Mouse (Mus musculus): ENCODE data around the gene Klhl11. TPM values are rescaled to one million over a fixed set of nuclear protein-coding genes. Genes with fewer than 3 reads are reported as not detected.

Gene Klhl11
- polyA plus RNA-seq, 1 experiment from 2014 or later = 2.4 TPM

GRCm38 (mm10) chr11:100504990-100505660 is 32.6 kb upstream of the Klhl11 start:
- WGBS (ENCODE audit: insufficient replicate concordance) = 81% methylated on average over 12 of the region's 12 CpGs
- Histone ChIP-seq H3K9me3 (replicated peaks) (no peaks in the 10 kb centered on the region), H3K4me2 (no peak overlapping the region), H3K9ac (no peak overlapping the region), H3K4me3 (replicated peaks) (no peak overlapping the region), H3K27ac (no peak overlapping the region), H3K36me3 (peaks cover 91% of the 10 kb centered on the region), H3K27me3 (no peaks in the 10 kb centered on the region), H3K4me1 (replicated peaks) (peaks cover 29% of the 10 kb centered on the region)
- DNase-seq = no peak
- no peak for ATAC-seq (ENCODE audit: low read depth)

DNA sequence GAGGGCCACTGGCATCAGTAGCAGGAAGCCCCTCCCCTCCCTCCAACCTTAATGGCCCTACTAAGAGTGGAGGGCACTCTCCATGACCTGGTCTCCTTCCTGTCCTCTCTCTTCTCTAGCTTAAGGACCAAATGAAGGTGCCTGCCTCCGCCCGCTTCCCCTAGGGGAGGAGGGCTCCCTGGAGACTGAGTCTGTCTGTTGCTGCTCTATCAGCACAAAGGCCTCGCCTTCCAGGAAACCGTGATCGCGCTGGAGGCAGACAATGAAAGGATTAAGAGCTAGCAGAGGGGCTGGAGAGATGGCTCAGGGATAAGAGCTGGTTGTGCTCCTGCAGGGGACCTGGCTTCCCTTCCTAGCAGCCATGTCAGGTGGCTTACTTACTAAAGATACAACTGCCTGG is 28.8 kb upstream of the Klhl11 start:
- H3K27me3 ChIP-seq = no peaks in the 10 kb centered on the region
- no peak overlapping the region for H3K4me2 ChIP-seq
- peak overlapping the region; percentile 24; the same call in 1 of the 2 replicates for H3K9ac ChIP-seq
- WGBS (ENCODE audit: insufficient replicate concordance) = 34% methylated on average over 6 of the region's 6 CpGs
- H3K9me3 ChIP-seq (replicated peaks) = no peaks in the 10 kb centered on the region
- H3K4me1 ChIP-seq (replicated peaks) = peaks cover 31% of the 10 kb centered on the region
- ATAC-seq (ENCODE audit: low read depth) (peak; percentile 41; the same call in 1 of the 2 replicates), DNase-seq (no peak)
- no peak overlapping the region for H3K4me3 ChIP-seq (replicated peaks)
- peaks cover 97% of the 10 kb centered on the region for H3K36me3 ChIP-seq
- H3K27ac ChIP-seq = no peak overlapping the region

GRCm38 (mm10) chr11:100500651-100501050 is 28.1 kb upstream of the Klhl11 start:
- Histone ChIP-seq H3K27ac (peak overlapping the region; percentile 59), H3K4me3 (replicated peaks) (no peak overlapping the region), H3K27me3 (no peaks in the 10 kb centered on the region), H3K36me3 (peaks cover 97% of the 10 kb centered on the region), H3K4me1 (replicated peaks) (peaks cover 28% of the 10 kb centered on the region), H3K9ac (no peak overlapping the region; the same call in 1 of the 2 replicates), H3K4me2 (no peak overlapping the region), H3K9me3 (replicated peaks) (no peaks in the 10 kb centered on the region)
- ATAC-seq (ENCODE audit: low read depth) = no peak
- DNase-seq = no peak
- 75% methylated on average over 7 of the region's 7 CpGs for WGBS (ENCODE audit: insufficient replicate concordance)

GRCm38 (mm10) chr11:100500241-100500640 is 27.7 kb upstream of the Klhl11 start:
- H3K27me3 ChIP-seq = no peaks in the 10 kb centered on the region
- 38% methylated on average over 3 of the region's 3 CpGs for WGBS (ENCODE audit: insufficient replicate concordance)
- H3K36me3 ChIP-seq = peaks cover 97% of the 10 kb centered on the region
- peaks cover 24% of the 10 kb centered on the region for H3K4me1 ChIP-seq (replicated peaks)
- ATAC-seq (ENCODE audit: low read depth) (peak; percentile 82), DNase-seq (peak; percentile 13)
- H3K9ac ChIP-seq = no peak overlapping the region
- H3K9me3 ChIP-seq (replicated peaks) = no peaks in the 10 kb centered on the region
- no peak overlapping the region for H3K4me3 ChIP-seq (replicated peaks)
- no peak overlapping the region for H3K4me2 ChIP-seq
- H3K27ac ChIP-seq = peak overlapping the region; percentile 59

- Histone ChIP-seq H3K36me3 (peaks cover 96% of the 10 kb centered on the region), H3K4me1 (replicated peaks) (no peaks in the 10 kb centered on the region), H3K27me3 (no peaks in the 10 kb centered on the region), H3K9me3 (replicated peaks) (no peaks in the 10 kb centered on the region), H3K4me3 (replicated peaks) (no peak overlapping the region), H3K9ac (no peak overlapping the region), H3K27ac (no peak overlapping the region), H3K4me2 (no peak overlapping the region)
- 90% methylated on average over 12 of the region's 12 CpGs for WGBS (ENCODE audit: insufficient replicate concordance)
- ATAC-seq (ENCODE audit: low read depth) (no peak), DNase-seq (no peak)
Observed at GRCm38 (mm10) chr11:100493771-100494170, 21.2 kb upstream of the Klhl11 start.

GRCm38 (mm10) chr11:100490951-100491350 is 18.4 kb upstream of the Klhl11 start:
- ATAC-seq (ENCODE audit: low read depth) (no peak), DNase-seq (no peak)
- Histone ChIP-seq H3K4me3 (replicated peaks) (no peak overlapping the region), H3K9ac (no peak overlapping the region), H3K4me2 (no peak overlapping the region), H3K27ac (no peak overlapping the region), H3K27me3 (no peaks in the 10 kb centered on the region), H3K36me3 (peaks cover 94% of the 10 kb centered on the region), H3K4me1 (replicated peaks) (no peaks in the 10 kb centered on the region), H3K9me3 (replicated peaks) (no peaks in the 10 kb centered on the region)
- 78% methylated on average over 6 of the region's 6 CpGs for WGBS (ENCODE audit: insufficient replicate concordance)

DNA sequence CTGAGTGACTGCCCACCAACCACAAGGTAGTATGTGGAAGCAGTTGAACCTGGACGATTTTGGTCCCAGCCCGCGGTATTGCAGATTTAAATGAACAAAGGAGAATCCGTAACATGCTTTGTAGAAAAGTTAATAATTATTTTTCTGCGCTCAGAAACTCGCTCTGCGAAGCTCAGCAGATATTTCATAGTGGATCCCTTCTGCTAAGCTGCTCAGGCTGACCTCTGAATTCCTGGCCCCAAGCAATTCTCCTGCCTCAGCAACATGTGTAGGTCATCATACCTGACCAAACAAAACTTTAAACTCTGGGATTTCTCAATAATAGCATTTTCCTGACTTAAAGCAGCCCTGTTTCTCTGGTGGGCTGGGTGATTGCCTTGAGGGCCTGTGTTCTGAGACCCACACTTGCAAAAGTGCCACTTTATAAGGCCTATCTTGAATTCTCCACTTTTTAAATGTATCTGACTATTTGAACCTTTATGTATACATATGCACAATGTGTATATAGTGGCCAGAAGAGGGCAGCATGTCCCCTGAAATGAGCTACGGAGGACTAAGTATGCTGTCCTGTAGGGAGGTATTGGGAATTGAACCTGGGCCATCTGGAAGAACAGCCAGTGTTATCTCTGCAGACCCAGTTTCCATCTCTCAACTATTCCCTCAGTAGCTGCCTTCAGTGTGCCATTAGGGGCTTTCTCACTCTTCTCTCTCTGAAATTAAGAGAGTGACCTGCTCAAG is 13.4 kb upstream of the Klhl11 start:
- H3K4me2 ChIP-seq = no peak overlapping the region
- no peaks in the 10 kb centered on the region for H3K4me1 ChIP-seq (replicated peaks)
- H3K9me3 ChIP-seq (replicated peaks) = no peaks in the 10 kb centered on the region
- no peak overlapping the region for H3K4me3 ChIP-seq (replicated peaks)
- 81% methylated on average over 8 of the region's 8 CpGs for WGBS (ENCODE audit: insufficient replicate concordance)
- H3K9ac ChIP-seq = no peak overlapping the region
- H3K27me3 ChIP-seq = no peaks in the 10 kb centered on the region
- ATAC-seq (ENCODE audit: low read depth) = no peak
- peaks cover 97% of the 10 kb centered on the region for H3K36me3 ChIP-seq
- peak; percentile 16 for DNase-seq
- no peak overlapping the region for H3K27ac ChIP-seq

DNA sequence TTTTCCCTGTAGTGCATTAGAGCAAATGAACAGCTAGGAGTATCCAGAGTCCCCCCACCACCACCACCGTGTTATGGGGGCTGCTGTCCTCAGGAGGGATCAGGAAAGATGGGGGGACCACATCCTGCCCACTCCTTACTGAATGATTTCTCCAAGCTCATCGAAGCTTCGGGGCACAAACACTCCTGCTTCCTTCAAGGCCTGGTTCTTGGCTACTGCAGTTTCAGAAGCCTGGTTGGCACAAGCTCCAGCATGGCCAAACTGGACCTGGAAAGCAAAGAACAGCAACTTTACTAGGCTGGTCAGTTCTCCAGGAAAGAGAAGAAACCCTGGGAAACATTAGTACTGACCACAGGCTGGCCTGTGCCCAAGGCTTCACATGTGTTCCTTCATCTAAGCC is 11.9 kb upstream of the Klhl11 start:
- Histone ChIP-seq H3K4me3 (replicated peaks) (no peak overlapping the region), H3K27ac (no peak overlapping the region), H3K36me3 (peaks cover 97% of the 10 kb centered on the region), H3K27me3 (no peaks in the 10 kb centered on the region), H3K4me2 (no peak overlapping the region), H3K9ac (no peak overlapping the region), H3K9me3 (replicated peaks) (no peaks in the 10 kb centered on the region), H3K4me1 (replicated peaks) (no peaks in the 10 kb centered on the region)
- ATAC-seq (ENCODE audit: low read depth) = no peak
- no peak for DNase-seq
- 85% methylated on average over 3 of the region's 3 CpGs for WGBS (ENCODE audit: insufficient replicate concordance)

- no peak overlapping the region for H3K27ac ChIP-seq
- H3K27me3 ChIP-seq = no peaks in the 10 kb centered on the region
- no peak overlapping the region for H3K9ac ChIP-seq
- H3K36me3 ChIP-seq = peaks cover 81% of the 10 kb centered on the region
- ATAC-seq (ENCODE audit: low read depth) (no peak), DNase-seq (no peak)
- no peaks in the 10 kb centered on the region for H3K4me1 ChIP-seq (replicated peaks)
- WGBS (ENCODE audit: insufficient replicate concordance) = 77% methylated on average over 7 of the region's 7 CpGs
- H3K4me3 ChIP-seq (replicated peaks) = no peak overlapping the region
- H3K4me2 ChIP-seq = no peak overlapping the region
- H3K9me3 ChIP-seq (replicated peaks) = no peaks in the 10 kb centered on the region
Observed at GRCm38 (mm10) chr11:100479152-100479551, 6.6 kb upstream of the Klhl11 start.

DNA sequence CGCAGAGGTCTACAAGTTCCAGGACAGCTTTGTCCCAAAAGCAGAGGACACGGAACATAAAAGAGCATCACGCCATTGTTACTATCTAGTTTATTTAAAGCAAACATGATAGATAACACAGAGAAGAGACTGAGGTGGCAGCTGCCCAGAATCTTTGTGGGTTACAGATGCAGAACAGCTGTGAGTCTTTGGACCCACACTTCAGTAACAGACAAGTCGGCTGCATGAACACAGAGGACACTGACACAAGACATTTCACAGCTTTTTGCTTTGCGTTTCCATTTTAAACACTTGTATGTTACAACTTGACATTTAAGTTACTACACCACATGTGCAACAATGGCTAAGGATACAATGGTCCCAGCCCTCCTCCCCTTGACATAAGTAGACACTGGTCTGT is 3.7 kb upstream of the Klhl11 start:
- Histone ChIP-seq H3K4me2 (no peak overlapping the region), H3K36me3 (peaks cover 53% of the 10 kb centered on the region), H3K4me3 (replicated peaks) (no peak overlapping the region), H3K9ac (no peak overlapping the region), H3K27ac (no peak overlapping the region), H3K27me3 (no peaks in the 10 kb centered on the region), H3K4me1 (replicated peaks) (peaks cover 13% of the 10 kb centered on the region), H3K9me3 (replicated peaks) (no peaks in the 10 kb centered on the region)
- DNase-seq = no peak
- 83% methylated on average over 5 of the region's 5 CpGs for WGBS (ENCODE audit: insufficient replicate concordance)
- ATAC-seq (ENCODE audit: low read depth) = no peak

DNA sequence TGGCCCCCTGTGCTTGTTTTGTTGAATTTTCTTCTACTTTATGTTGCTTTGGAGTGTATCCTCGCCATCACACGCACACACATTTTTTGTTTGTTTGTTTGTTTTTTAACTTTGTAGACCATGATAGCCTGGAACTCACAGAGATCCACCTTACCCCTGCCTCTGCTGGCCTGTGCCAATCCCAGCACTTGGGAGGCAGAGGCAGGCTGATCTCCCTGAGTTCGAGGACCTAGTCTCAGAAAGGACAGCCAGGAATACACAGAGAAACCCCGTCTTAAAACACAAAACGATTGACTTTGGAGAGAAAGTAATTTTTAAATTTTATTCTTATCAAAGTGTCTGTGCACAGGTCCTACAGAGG is 374 bp upstream of the Klhl11 start:
- 20% methylated on average over 5 of the region's 5 CpGs for WGBS (ENCODE audit: insufficient replicate concordance)
- Histone ChIP-seq H3K4me1 (replicated peaks) (peaks cover 38% of the 10 kb centered on the region), H3K4me3 (replicated peaks) (peak overlapping the region; percentile 97), H3K9me3 (replicated peaks) (no peaks in the 10 kb centered on the region), H3K27me3 (no peaks in the 10 kb centered on the region), H3K4me2 (peak overlapping the region; percentile 48), H3K36me3 (peaks cover 22% of the 10 kb centered on the region), H3K9ac (no peak overlapping the region), H3K27ac (peak overlapping the region; percentile 60)
- DNase-seq (no peak), ATAC-seq (ENCODE audit: low read depth) (peak; percentile 58)

Measured in liver, embryonic 13.5 days (tissue).